Mouse (Mus musculus) adrenal gland, adult 8-10 months (tissue): Measurements from ENCODE around the gene Synpr. TPM values are rescaled to one million over a fixed set of nuclear protein-coding genes. Genes with fewer than 3 reads are reported as not detected.

Experiments used
- DNase-seq: peaks from one replicate; pipeline ENCODE4 v3.0.0; 2022
- total RNA-seq, 4 experiments: library from RNA; stranded (reverse); gene quantifications; 2 replicates each; pipeline ENCODE4 v1.2.4; 2022

Synpr gene
- total RNA-seq, 4 experiments from 2014 or later, result 12.3 to 22.2 (median 15.2) TPM

DNA sequence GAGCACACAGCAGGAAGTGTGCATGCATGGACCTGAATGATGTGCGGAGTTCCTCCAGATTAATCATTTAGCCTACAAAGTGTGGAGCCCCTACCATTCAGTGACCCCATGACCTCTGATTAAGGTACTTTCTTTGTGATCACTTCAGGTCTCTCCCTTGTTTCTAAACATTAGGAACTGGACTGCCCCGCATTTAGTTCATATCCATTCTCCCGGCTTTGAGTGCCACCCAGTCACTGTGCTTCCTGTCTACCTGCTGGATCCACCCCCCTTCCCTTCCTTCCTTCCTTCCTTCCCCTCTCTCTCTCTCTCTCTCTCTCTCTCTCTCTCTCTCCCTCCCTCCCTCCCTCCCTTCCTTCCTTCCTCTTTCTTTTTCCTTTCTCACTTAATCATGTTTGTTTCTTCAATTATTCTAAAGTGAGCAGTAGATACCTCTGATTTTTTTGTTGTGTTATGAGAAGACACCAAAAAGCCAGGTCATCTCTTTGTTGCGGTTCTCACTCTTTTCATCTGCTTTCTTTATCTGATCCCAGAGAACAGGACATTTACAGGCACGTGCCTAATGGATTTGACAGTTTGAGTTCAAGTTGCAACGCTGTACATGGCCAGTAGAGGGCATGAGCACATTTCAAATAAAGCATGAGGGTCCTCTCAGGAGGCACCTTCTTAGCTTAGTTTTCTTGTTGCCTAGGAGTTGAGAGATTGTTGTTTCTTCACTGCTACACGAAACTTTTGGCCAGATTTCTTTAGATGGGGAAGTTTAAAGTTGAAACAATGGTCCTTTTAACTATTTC is 71.2 kb downstream of the Synpr start:
- peak; percentile 11 for DNase-seq

- no peak for DNase-seq
Observed at GRCm38 (mm10) chr14:13357101-13357667, 72.6 kb downstream of the Synpr start.

GRCm38 (mm10) chr14:13358037-13358436 is 73.5 kb downstream of the Synpr start:
- DNase-seq, result no peak

GRCm38 (mm10) chr14:13361184-13361583 is 76.6 kb downstream of the Synpr start:
- DNase-seq, result no peak

DNA sequence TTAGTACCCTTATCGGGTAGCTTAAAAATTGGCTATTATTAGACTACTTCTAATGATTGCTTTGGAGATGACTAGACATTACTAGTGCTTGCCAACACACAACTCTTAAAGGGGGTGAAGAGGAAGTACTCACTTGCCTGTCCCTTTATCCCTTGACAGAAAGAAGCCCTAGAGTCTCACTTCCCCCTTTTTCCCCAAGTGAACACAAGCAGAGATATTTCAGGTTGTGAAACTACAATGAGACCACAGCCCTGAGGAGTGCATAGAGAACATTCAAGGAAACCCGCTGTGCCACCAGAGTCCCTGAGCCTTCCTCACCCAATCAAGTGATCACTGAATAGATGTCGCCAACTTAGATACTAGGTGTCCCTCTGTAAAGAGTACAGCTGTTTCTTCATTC is 77.1 kb downstream of the Synpr start:
- DNase-seq, result no peak

GRCm38 (mm10) chr14:13368309-13368708 is 83.7 kb downstream of the Synpr start:
- DNase-seq, result no peak

DNA sequence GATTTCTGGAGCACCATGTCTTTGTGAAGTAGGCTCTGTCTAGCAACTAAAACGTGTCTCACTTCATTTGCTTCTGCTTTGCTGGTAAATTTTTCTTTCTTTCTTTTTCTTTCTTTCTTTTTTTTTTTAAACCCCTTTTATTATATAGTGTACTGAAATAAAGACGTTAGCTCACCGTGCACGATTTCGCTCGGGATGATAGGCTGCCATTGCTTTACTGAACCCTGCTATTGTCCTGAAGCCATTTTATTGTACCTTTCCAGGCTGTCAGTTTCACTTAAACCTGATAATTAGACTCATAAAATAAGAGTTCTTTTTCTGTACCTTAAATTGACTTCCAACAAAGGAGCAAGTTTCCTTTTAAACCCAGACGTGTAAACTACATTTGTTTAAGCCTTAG is 104.5 kb downstream of the Synpr start:
- no peak for DNase-seq

- DNase-seq, result no peak
Observed at GRCm38 (mm10) chr14:13389954-13390353, 105.4 kb downstream of the Synpr start.

- DNase-seq, result no peak
Observed at GRCm38 (mm10) chr14:13399226-13400020, 114.8 kb downstream of the Synpr start.

DNA sequence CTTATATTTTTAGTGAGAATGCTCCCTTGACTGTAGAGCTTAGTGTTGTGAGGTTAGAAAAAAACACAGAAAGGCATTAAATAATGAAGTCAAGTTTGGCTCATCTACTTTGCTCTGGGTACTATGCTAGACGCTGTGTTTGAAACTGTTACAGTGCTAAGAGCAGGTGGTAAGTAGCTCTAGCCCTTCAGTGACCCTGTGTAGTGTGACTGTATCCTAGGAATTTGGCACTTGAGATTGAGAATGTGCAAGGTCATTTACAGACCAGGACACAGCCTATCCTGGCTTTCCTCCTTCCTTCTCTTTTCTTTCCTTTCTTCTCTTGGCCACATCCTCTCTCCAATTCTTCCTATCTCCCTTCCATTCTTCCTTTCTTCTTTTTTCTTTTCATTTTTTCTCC is 127.1 kb downstream of the Synpr start:
- DNase-seq, result no peak

GRCm38 (mm10) chr14:13440723-13441122 is 156.1 kb downstream of the Synpr start:
- no peak for DNase-seq

- DNase-seq, result no peak
Observed at GRCm38 (mm10) chr14:13444908-13445307, 160.3 kb downstream of the Synpr start.

- no peak for DNase-seq
Observed at GRCm38 (mm10) chr14:13453461-13454204, 169.1 kb downstream of the Synpr start.

DNA sequence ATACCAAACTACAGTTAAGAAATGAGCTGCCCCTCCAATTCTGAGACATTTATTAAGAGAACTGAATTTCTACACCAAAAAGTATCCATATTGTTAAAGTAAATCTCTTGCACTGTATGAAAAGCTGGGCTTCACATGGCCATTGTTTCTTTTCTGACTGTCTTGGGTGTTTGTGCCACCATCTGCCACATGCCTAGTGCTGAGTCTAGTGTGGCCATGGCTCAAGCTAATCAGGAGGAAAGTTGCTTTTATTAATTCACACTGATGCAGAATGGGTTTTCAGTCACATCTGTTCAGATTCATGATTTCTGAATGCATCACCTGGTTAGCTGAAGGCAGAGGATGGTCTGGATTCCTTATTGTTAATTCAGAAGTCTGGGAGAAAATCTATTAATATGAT is 170.4 kb downstream of the Synpr start:
- no peak for DNase-seq

DNA sequence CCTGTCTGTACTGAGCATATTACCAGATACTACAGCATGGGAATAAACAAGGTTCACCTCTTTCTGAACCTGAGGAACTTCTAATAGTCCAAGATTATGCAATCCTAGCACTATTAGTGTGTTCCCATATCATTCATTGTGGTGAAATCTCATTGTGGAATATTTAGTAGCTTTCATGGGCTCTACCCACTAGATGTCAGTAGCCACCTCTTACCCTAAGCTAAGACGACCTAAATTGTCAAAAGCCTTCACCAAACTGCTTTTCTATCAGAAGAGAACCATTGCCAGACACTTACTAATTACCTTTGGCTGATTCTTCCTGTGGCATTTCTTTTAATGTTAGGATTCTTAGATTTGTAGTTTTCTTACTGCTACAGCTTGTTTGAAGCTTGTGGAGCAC is 174.8 kb downstream of the Synpr start:
- no peak for DNase-seq

GRCm38 (mm10) chr14:13469211-13469610 is 184.6 kb downstream of the Synpr start:
- no peak for DNase-seq

GRCm38 (mm10) chr14:13477821-13478220 is 193.2 kb downstream of the Synpr start:
- no peak for DNase-seq

DNA sequence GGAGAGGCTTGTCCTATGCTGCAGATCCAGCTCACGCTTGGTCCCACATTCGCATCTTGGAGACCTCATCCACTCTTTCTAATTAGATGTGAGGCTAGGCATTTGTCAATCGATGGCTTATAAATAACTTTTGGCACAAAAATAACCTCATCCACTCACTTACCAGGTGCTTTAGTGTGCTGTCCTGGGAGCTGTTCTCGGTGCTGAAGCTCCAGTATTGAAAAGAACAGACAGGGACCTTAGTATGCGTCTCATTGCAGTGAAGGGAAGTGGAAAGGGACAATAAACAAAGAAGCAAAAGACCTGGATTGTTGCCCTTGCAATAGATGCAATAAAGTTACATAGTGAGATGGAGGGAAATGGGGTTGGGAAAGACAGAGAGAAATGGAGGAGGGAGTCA is 220.8 kb downstream of the Synpr start:
- DNase-seq, result no peak

DNA sequence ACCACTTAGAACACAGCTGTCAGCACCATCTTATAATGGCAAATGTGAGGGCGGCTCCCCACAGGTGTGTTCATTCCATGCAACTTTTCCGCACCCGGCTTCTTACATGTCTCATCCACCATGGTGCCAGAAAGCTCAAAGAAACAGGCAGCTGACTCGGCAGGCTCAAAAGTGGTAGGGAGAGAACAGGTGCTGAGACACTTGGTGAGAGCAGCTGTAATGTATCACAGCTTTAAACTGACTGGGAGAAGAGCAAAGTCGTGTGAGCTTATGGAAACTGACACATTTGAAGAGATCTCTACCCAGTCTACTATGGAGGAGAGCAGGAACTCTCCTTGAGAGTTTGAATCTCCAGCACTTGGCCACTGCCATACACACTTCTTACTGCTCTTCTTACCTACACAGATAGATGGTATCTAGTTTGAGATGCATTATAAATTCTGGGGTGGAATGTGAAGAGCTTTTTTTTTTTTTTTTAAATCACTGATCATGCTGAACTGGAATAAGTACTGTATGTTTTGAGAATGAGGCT is 234.1 kb downstream of the Synpr start:
- DNase-seq, result no peak

- DNase-seq, result no peak
Observed at GRCm38 (mm10) chr14:13519239-13520011, 234.8 kb downstream of the Synpr start.

DNA sequence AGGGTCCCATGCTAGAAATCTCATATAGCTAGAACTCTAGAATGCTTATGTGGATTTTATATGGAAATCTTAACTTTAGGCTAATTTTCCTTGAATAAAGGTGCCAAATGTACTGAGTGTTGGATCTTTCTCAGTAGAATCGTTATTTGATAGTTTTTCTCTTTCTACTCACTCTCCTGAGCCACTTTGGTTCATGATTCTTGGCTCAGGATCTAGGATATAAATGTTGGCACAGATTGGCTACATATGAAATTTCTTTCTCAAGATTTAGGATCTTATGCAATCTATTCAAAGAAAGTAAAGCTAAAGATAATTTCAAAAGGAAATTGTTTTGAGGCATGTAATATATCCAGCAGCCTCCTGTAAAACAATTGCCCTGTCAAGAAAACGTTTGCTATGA is 263.2 kb downstream of the Synpr start:
- no peak for DNase-seq

DNA sequence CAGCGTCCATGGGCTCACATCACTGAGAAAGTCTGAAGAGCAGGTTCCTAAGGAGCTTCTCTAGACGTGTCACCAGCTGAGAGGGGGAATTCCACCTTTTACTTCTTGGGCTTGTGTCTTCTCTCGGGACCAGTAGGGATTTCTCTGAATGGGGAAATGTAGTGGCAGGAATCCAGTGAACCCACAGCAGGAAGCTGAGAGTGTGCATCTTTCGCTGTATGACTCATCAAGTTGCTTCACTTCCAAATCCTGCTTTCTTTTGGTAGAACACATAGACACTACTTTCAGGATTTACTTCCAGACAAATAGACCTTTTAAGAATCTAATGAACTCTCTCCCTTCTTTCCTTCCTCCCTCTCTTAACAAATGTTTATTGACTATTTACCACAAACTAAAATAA is 266.6 kb downstream of the Synpr start:
- DNase-seq, result no peak
